Mouse (Mus musculus): ENCODE data around the gene Leprot.

GRCm38 (mm10) chr4:101669161-101669560 lies 21.6 kb downstream of the Leprot start:
- TF ChIP-seq POLR2A (IDR thresholded peaks at IDR 0.05; ENCODE audit: insufficient read depth, low read depth, low read length) (no peak), CTCF (IDR thresholded peaks at IDR 0.05; ENCODE audit: insufficient read depth, low read depth, low read length) (no peak)

All from olfactory bulb, adult 2 months (tissue).